Mouse (Mus musculus) lung, adult 2 months (tissue): Measurements from ENCODE around the gene Tnip2. TPM values are rescaled to one million over a fixed set of nuclear protein-coding genes. Genes with fewer than 3 reads are reported as not detected.
A peak's percentile ranks its signal among the peaks of the same experiment; 100 is the strongest.

Experiments used
- DNase-seq: peaks from one replicate; pipeline ENCODE4 v3.0.0; 2022
- H3K4me1 ChIP-seq: fragments of 200-500 bp; 2 replicates; pipeline ENCODE4 v1.6.1; 2011; ENCODE audit warnings: low read length; ENCODE audit not compliant: control insufficient read depth, insufficient read depth
- H3K4me3 ChIP-seq: fragments of 200-500 bp; replicated peaks from 2 replicates; pipeline ENCODE3; 2011; ENCODE audit warnings: low read depth, mild to moderate bottlenecking, control low read depth, low read length; ENCODE audit errors: extremely low read depth
- CTCF ChIP-seq: fragments of 200-500 bp; IDR thresholded peaks from 2 replicates; pipeline ENCODE4 v1.5.1; 2011; ENCODE audit warnings: mild to moderate bottlenecking, low read length, control low read depth; ENCODE audit not compliant: insufficient read depth
- POLR2A ChIP-seq: fragments of 200-500 bp; IDR thresholded peaks from 2 replicates; pipeline ENCODE4 v1.6.1; 2011; ENCODE audit warnings: low read depth, mild to moderate bottlenecking, control low read depth, low read length, borderline replicate concordance; ENCODE audit errors: extremely low read depth
- WGBS: fragments of 180-500 bp; shearing (Covaris S2); methylation state at CpG from one replicate; pipeline ENCODE4 v1.1.7; 2018; 5-methylcytosine and 5-hydroxymethylcytosine counted together
- polyA plus RNA-seq: library from polyadenylated mRNA; depleted of rRNA; stranded (reverse); fragments of >200 nt; gene quantifications from 2 replicates; pipeline ENCODE4 v1.2.3, GENCODE M21; 2012; rRNA removed

Tnip2 gene
- polyA plus RNA-seq, 1 experiment = 30.1 TPM

- peak; percentile 19 for DNase-seq
- Histone ChIP-seq H3K4me1 (no peaks in the 10 kb centered on the region), H3K4me3 (no peak overlapping the region)
- TF ChIP-seq CTCF (no peak), POLR2A (no peak)
- 44% methylated on average over 6 of the region's 6 CpGs for WGBS
Observed at GRCm38 (mm10) chr5:34487320-34488090, 26.3 kb downstream of the Tnip2 start.

- no peak overlapping the region for H3K4me3 ChIP-seq
- DNase-seq = no peak
- H3K4me1 ChIP-seq = no peaks in the 10 kb centered on the region
- WGBS = 89% methylated on average over 15 of the region's 15 CpGs
- no peak for TF ChIP-seq CTCF
- no peak for TF ChIP-seq POLR2A
Observed at GRCm38 (mm10) chr5:34485731-34486130, 28.1 kb downstream of the Tnip2 start.

- DNase-seq = no peak
- 86% methylated on average over 3 of the region's 3 CpGs for WGBS
- no peak overlapping the region for H3K4me3 ChIP-seq
- H3K4me1 ChIP-seq = no peaks in the 10 kb centered on the region
- TF ChIP-seq CTCF (no peak), POLR2A (no peak)
Observed at GRCm38 (mm10) chr5:34480926-34481325, 32.9 kb downstream of the Tnip2 start.

- Histone ChIP-seq H3K4me3 (no peak overlapping the region), H3K4me1 (no peaks in the 10 kb centered on the region)
- no peak for DNase-seq
- 92% methylated on average over 2 of the region's 2 CpGs for WGBS
- TF ChIP-seq POLR2A = no peak
- TF ChIP-seq CTCF = no peak
Observed at GRCm38 (mm10) chr5:34468039-34468775, 45.6 kb downstream of the Tnip2 start.

GRCm38 (mm10) chr5:34466648-34467047, 47.1 kb downstream of the Tnip2 start:
- no peak for TF ChIP-seq POLR2A
- no peak for TF ChIP-seq CTCF
- DNase-seq = no peak
- no peaks in the 10 kb centered on the region for H3K4me1 ChIP-seq
- 94% methylated on average over 2 of the region's 2 CpGs for WGBS
- H3K4me3 ChIP-seq = no peak overlapping the region

GRCm38 (mm10) chr5:34466079-34466478, 47.7 kb downstream of the Tnip2 start:
- H3K4me1 ChIP-seq = no peaks in the 10 kb centered on the region
- no peak overlapping the region for H3K4me3 ChIP-seq
- no peak for DNase-seq
- TF ChIP-seq POLR2A = no peak
- TF ChIP-seq CTCF = no peak
- 58% methylated on average over 1 of the region's 1 CpGs for WGBS

- WGBS = 94% methylated on average over 6 of the region's 6 CpGs
- TF ChIP-seq POLR2A = no peak
- Histone ChIP-seq H3K4me3 (no peak overlapping the region), H3K4me1 (no peaks in the 10 kb centered on the region)
- no peak for DNase-seq
Observed at GRCm38 (mm10) chr5:34461841-34462240, 52.0 kb downstream of the Tnip2 start.

- TF ChIP-seq POLR2A = no peak
- no peak for TF ChIP-seq CTCF
- no peaks in the 10 kb centered on the region for H3K4me1 ChIP-seq
- no peak for DNase-seq
- H3K4me3 ChIP-seq = no peak overlapping the region
- 96% methylated on average over 4 of the region's 4 CpGs for WGBS
Observed at GRCm38 (mm10) chr5:34461294-34461693, 52.5 kb downstream of the Tnip2 start.

GRCm38 (mm10) chr5:34458994-34459393, 54.8 kb downstream of the Tnip2 start:
- Histone ChIP-seq H3K4me1 (no peaks in the 10 kb centered on the region), H3K4me3 (no peak overlapping the region)
- no peak for DNase-seq
- TF ChIP-seq CTCF (no peak), POLR2A (no peak)
- WGBS = 81% methylated on average over 1 of the region's 1 CpGs

GRCm38 (mm10) chr5:34446207-34446606, 67.6 kb downstream of the Tnip2 start:
- Histone ChIP-seq H3K4me3 (no peak overlapping the region), H3K4me1 (no peaks in the 10 kb centered on the region)
- no peak for TF ChIP-seq POLR2A
- DNase-seq = no peak
- WGBS = 81% methylated on average over 9 of the region's 9 CpGs

Other genes starting within 250 kb of the Tnip2 start
- gene Zfyve28, start 225.5 kb downstream of the Tnip2 start, polyA plus RNA-seq = 4.5 and 6.4 TPM in 2 replicates
- 1.3 and 1.8 TPM in 2 replicates for gene Cfap99, start 225.4 kb downstream of the Tnip2 start, polyA plus RNA-seq
- 39.7 and 57.4 TPM in 2 replicates for gene Rnf4, start 177.7 kb downstream of the Tnip2 start, polyA plus RNA-seq
- gene Fam193a, start 144.1 kb downstream of the Tnip2 start, polyA plus RNA-seq = 38.6 and 45.8 TPM in 2 replicates
- 14.1 and 17.3 TPM in 2 replicates for gene Sh3bp2, start 11.8 kb upstream of the Tnip2 start, polyA plus RNA-seq
- gene Add1, start 59.7 kb upstream of the Tnip2 start, polyA plus RNA-seq = 188 and 231 TPM in 2 replicates
- gene Mfsd10, start 123.2 kb upstream of the Tnip2 start, polyA plus RNA-seq = 127 and 148 TPM in 2 replicates
- gene Nop14, start 146.2 kb upstream of the Tnip2 start, polyA plus RNA-seq = 9.5 and 13.5 TPM in 2 replicates
- 1.6 and 2.2 TPM in 2 replicates for gene Grk4, start 146.4 kb upstream of the Tnip2 start, polyA plus RNA-seq
- 10.4 and 13.4 TPM in 2 replicates for gene Htt, start 247.7 kb upstream of the Tnip2 start, polyA plus RNA-seq